Mouse (Mus musculus) testis, adult 2 months (tissue): ENCODE data around the gene Zbtb37. TPM values are rescaled to one million over a fixed set of nuclear protein-coding genes. Genes with fewer than 3 reads are reported as not detected.

Experiments used
- H3K27ac ChIP-seq: fragments of 200-500 bp; 2 replicates; pipeline ENCODE4 v1.5.1; 2012; ENCODE audit warnings: low read depth, low read length; ENCODE audit not compliant: control insufficient read depth, insufficient read depth
- H3K27me3 ChIP-seq: fragments of 200-500 bp; 2 replicates; pipeline ENCODE4 v1.6.1; 2012; ENCODE audit warnings: mild to moderate bottlenecking, low read length, moderate library complexity; ENCODE audit not compliant: control insufficient read depth, insufficient read depth
- H3K36me3 ChIP-seq: fragments of 200-500 bp; 2 replicates; pipeline ENCODE4 v1.6.1; 2012; ENCODE audit warnings: mild to moderate bottlenecking, low read length; ENCODE audit not compliant: control insufficient read depth, insufficient read depth
- H3K4me1 ChIP-seq: fragments of 200-500 bp; 2 replicates; pipeline ENCODE4 v1.6.1; 2012; ENCODE audit warnings: low read length; ENCODE audit not compliant: control insufficient read depth, insufficient read depth
- H3K4me3 ChIP-seq: fragments of 200-500 bp; 2 replicates; pipeline ENCODE4 v1.5.1; 2012; ENCODE audit warnings: low read depth, mild to moderate bottlenecking, low read length, moderate library complexity, mixed read lengths; ENCODE audit not compliant: control insufficient read depth
- CTCF ChIP-seq: fragments of 200-500 bp; IDR thresholded peaks from 2 replicates; pipeline ENCODE4 v1.5.1; 2012; ENCODE audit warnings: low read depth, mild to moderate bottlenecking, inconsistent platforms, low read length, moderate library complexity; ENCODE audit not compliant: control insufficient read depth, insufficient read depth, insufficient replicate concordance
- POLR2A ChIP-seq: fragments of 200-500 bp; IDR thresholded peaks from 2 replicates; pipeline ENCODE4 v1.6.1; 2012; ENCODE audit warnings: low read depth, mild to moderate bottlenecking, inconsistent platforms, low read length, moderate library complexity; ENCODE audit not compliant: control insufficient read depth
- polyA plus RNA-seq: library from polyadenylated mRNA; depleted of rRNA; stranded (reverse); fragments of >200 nt; gene quantifications from 2 replicates; pipeline ENCODE4 v1.2.3, GENCODE M21; 2012

The Zbtb37 gene
- polyA plus RNA-seq, 1 experiment: 2.4 TPM

DNA sequence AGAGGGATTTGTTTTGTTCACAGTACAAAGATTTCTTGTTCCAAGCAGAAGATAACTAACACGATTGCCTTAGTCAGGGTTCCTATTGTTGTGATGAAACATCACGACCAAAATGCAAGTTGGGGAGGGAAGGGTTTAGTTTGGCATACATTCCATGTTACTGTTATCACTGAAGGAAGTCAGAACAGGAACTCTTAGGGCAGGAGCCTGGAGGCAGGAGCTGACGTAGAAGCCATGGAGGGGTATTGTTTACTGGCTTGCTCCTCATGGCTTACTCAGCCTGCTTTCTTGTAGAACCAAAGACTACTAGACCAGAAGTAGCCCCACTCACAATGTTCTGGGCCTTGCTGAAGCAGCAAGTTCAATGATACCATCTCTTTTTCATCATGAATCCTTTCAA lies 12.3 kb upstream of the Zbtb37 start:
- no peaks in the 10 kb centered on the region for H3K4me1 ChIP-seq
- TF ChIP-seq POLR2A (no peak), CTCF (no peak)
- no peak overlapping the region for H3K27ac ChIP-seq
- H3K27me3 ChIP-seq: no peaks in the 10 kb centered on the region
- H3K4me3 ChIP-seq: no peak overlapping the region
- no peaks in the 10 kb centered on the region; the same call in 1 of the 2 replicates for H3K36me3 ChIP-seq

DNA sequence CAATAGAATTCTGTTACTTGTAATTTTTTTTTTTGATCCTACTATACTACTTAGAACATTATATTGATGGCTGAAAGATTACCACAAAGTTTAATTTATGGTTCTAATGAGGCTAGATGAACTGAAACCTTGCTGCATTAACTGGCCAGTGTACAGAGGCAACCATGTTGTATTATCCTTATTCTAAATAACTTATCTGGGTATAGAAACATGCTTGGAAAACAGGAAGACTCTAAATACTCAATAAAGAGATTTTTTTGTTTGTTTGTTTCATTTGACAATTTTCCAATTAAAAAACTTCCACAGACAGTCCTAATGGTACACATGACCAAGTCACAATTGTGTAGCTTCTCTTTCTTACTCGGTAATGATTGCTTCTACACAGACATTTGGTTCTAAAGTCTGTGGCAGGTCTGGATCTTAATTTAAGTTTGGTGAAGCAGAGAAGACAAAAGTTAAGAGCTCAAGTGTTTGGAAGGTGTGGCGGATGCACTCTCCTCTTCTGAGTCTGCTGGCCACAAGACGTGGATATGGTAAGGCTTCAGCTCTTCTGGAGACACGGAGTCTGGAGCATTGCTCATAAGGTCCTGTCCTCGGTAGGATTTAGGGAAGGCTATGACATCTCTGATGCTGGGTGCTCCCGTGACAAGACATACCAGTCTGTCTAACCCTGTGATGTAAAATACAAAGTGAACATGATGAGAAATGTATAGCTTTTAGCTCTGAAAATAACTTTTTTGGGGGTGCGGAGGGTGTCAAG lies 6.8 kb upstream of the Zbtb37 start:
- Histone ChIP-seq H3K27me3 (no peaks in the 10 kb centered on the region), H3K4me1 (no peaks in the 10 kb centered on the region), H3K36me3 (no peaks in the 10 kb centered on the region; the same call in none of the 2 replicates), H3K4me3 (no peak overlapping the region), H3K27ac (no peak overlapping the region)
- TF ChIP-seq CTCF: no peak
- no peak for TF ChIP-seq POLR2A

DNA sequence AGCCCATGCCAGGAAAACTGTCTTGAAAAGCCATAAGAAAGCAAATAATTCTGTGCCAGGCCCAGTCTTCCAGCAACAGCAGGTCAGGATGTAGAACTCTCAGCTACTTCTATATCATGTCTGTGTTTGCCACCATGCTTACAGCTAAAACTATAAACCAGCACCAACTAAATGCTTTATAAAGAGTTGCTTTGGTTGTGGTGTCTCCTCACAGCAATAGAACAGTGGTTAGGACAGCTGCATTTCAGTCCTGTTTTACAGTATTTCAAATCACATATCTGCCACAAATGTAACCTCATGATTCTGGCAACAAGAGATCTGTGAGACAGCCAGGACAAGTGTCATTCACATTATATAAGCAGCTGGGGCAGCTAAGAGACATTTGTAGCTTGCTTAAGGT lies 6.2 kb upstream of the Zbtb37 start:
- Histone ChIP-seq H3K36me3 (no peaks in the 10 kb centered on the region; the same call in none of the 2 replicates), H3K27ac (no peak overlapping the region)
- no peak for TF ChIP-seq POLR2A
- no peak for TF ChIP-seq CTCF

GRCm38 (mm10) chr1:161040426-161040770 lies 5.7 kb upstream of the Zbtb37 start:
- TF ChIP-seq CTCF: no peak
- no peak for TF ChIP-seq POLR2A
- Histone ChIP-seq H3K4me3 (no peak overlapping the region), H3K4me1 (no peaks in the 10 kb centered on the region), H3K27ac (no peak overlapping the region), H3K27me3 (no peaks in the 10 kb centered on the region), H3K36me3 (no peaks in the 10 kb centered on the region; the same call in none of the 2 replicates)

More for the DNA sequence above, 6.2 kb upstream of the Zbtb37 start:
- Histone ChIP-seq H3K27me3 (no peaks in the 10 kb centered on the region), H3K4me3 (no peak overlapping the region), H3K4me1 (no peaks in the 10 kb centered on the region)

DNA sequence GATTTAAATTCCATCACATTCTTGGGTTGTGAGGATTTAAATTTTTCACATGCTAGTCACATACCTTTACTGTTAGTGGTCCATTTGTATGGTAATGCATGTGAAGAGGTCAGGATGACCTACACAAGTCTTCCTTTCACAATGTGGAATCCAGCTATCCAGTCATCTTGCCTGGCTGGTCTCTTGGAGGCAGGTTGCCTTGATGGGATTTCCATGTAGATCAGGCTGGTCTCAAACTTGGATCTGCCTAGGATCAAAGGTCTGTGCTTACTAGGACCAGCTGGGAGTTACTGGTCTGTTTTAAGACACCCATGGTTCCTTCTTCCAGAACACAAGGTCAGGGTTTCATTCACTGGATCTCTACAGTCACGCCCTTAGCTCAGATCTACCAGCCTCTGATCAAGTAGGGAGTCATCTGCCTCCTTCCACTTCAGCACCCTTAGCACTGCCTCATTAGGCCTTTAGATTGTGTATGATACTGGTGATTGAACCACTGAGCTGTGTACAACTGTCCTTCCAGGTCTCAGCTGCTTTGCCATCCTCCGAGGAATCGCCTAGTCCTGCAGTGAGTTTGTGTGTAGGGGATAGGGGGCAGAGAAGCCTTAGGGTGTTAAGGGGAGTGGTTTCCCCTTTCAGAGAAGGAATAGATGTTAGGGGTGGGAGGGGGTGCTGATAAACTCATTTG lies 5.2 kb upstream of the Zbtb37 start:
- Histone ChIP-seq H3K27ac (no peak overlapping the region), H3K27me3 (no peaks in the 10 kb centered on the region), H3K4me3 (no peak overlapping the region), H3K36me3 (no peaks in the 10 kb centered on the region; the same call in none of the 2 replicates), H3K4me1 (no peaks in the 10 kb centered on the region)
- no peak for TF ChIP-seq CTCF
- no peak for TF ChIP-seq POLR2A

GRCm38 (mm10) chr1:161038968-161039721 lies 4.5 kb upstream of the Zbtb37 start:
- Histone ChIP-seq H3K36me3 (no peaks in the 10 kb centered on the region; the same call in none of the 2 replicates), H3K4me3 (no peak overlapping the region)
- TF ChIP-seq POLR2A: no peak

GRCm38 (mm10) chr1:161038004-161038403 lies 3.4 kb upstream of the Zbtb37 start:
- no peaks in the 10 kb centered on the region for H3K27me3 ChIP-seq
- no peak overlapping the region for H3K4me3 ChIP-seq
- H3K36me3 ChIP-seq: no peaks in the 10 kb centered on the region; the same call in none of the 2 replicates
- TF ChIP-seq POLR2A (no peak), CTCF (no peak)
- H3K27ac ChIP-seq: no peak overlapping the region
- no peaks in the 10 kb centered on the region for H3K4me1 ChIP-seq

More at GRCm38 (mm10) chr1:161038968-161039721, 4.5 kb upstream of the Zbtb37 start:
- no peaks in the 10 kb centered on the region for H3K4me1 ChIP-seq
- H3K27ac ChIP-seq: no peak overlapping the region
- no peaks in the 10 kb centered on the region for H3K27me3 ChIP-seq
